Mouse (Mus musculus): ENCODE data around the gene Olfr74. TPM values are rescaled to one million over a fixed set of nuclear protein-coding genes. Genes with fewer than 3 reads are reported as not detected.
"Not testable (repeated sequence)": the region's sequence is repeated elsewhere in the genome, so short reads cannot be mapped to it uniquely, and the experiment has no call there.

Gene Olfr74
- polyA plus RNA-seq (2015; fragmentation: Nextera tagmentation; extraction: Ambion mirVana): not detected in 2 replicates

DNA sequence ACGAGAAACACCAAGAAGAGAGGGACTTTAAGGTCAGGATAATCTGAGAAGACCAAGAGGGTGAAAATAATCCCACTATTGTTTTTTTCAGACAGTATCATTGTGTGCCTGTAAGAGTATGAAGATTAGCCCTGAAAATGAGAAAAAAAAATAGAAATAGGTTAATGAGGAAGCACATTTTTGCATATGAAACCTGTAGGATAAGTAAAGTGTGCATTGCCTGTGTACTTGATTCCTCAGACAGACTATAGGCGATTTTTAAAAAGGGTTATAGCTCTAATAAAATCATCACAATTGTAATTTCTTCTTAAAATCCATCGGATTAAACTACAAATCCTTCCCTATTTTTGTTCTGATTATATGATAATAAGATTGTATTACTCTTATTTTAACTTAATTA lies at the start of gene Olfr74:
Olfr74 (minus strand) TSS at position 101 of the 400 bp plus-strand sequence.
- Histone ChIP-seq H3K4me1 (ENCODE audit: control insufficient read depth, insufficient read depth, low read length) (no peaks in the 10 kb centered on the region), H3K4me2 (ENCODE audit: low read depth, low read length) (no peak within 1 kb of the TSS), H3K27ac (ENCODE audit: low read length) (no peak within 1 kb of the TSS), H3K36me3 (ENCODE audit: control insufficient read depth, insufficient read depth, low read length) (no peaks in the 10 kb centered on the region), H3K9me3 (ENCODE audit: control insufficient read depth, low read length) (no peaks in the 10 kb centered on the region), H3K9ac (ENCODE audit: low read depth, low read length) (no peak within 1 kb of the TSS), H3K27me3 (replicated peaks; ENCODE audit: control insufficient read depth, insufficient read depth, low read length) (no peaks in the 10 kb centered on the region), H3K4me3 (ENCODE audit: low read length) (no peak within 1 kb of the TSS)
- no peak for ATAC-seq
- WGBS: 76% methylated on average over 3 of the region's 3 CpGs

DNA sequence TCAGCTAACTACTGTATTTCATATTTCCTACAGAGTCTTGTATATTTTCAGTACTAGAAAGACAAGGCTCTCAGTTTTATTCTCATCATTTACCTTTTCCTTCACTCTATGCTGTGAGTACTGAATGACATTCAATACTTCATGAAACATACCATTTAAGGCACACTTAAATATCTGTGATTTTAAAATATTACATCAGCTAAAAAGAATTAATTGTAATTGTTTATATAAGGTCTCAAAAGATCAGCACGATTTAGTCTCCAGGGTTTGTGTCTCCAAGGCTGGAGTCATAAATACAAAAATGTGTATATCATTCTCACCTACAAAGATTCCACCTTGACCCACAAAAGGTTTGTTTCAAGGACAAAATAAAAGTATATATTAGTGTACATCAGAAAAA lies 48.0 kb upstream of the Olfr74 start, which contains the start of gene Olfr1161:
Olfr1161 (plus strand) TSS at position 301 of the 400 bp plus-strand sequence.
- not testable (repeated sequence) for H3K9me3 ChIP-seq (ENCODE audit: control insufficient read depth, low read length); H3K36me3 ChIP-seq (ENCODE audit: control insufficient read depth, insufficient read depth, low read length); ATAC-seq; H3K9ac ChIP-seq (ENCODE audit: low read depth, low read length); H3K4me3 ChIP-seq (ENCODE audit: low read length); H3K27me3 ChIP-seq (replicated peaks; ENCODE audit: control insufficient read depth, insufficient read depth, low read length); H3K4me1 ChIP-seq (ENCODE audit: control insufficient read depth, insufficient read depth, low read length); H3K27ac ChIP-seq (ENCODE audit: low read length); H3K4me2 ChIP-seq (ENCODE audit: low read depth, low read length)
- 67% methylated on average over 1 of the region's 1 CpGs for WGBS

DNA sequence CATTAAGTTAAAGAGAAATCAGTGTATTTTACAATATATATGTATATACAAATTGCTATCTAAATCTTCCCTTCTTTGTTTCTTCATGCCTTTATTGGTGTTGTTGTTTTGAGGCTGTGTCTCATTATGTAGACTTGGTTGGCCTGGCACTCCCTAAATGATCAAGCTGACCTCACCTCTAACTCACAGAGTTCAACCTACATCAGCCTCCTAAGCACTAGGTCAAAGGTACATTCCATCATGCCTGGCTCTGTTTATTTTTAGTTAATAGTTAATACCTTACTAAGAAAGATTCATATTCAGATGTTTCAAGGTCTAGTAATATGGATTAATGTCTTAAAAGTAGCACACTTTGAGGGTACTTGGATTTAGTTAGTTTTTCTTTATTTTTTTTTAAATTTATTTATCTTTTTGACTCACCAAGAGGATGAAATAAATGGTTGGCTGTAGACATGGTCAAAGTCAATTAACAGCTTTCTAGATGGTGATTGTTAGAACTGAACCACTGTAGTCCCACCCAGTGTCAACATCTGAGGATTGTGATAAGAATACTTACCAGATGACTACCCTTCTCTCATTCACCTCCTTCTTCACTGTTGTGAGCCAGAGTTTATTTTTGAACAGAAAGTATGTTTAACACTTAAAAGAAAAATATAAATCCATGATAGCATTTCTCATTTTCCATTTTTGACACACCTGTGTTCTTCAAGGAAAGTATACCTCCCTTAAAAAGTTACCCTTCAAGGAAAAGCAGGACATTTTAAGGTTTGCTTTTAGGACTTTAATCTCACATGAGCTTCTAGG lies 33.3 kb upstream of the Olfr74 start, which contains the start of gene Olfr1160:
Olfr1160 (minus strand) TSS at position 754 of the 804 bp plus-strand sequence.
- H3K4me3 ChIP-seq (ENCODE audit: low read length): no peak within 1 kb of the TSS
- no peaks in the 10 kb centered on the region for H3K4me1 ChIP-seq (ENCODE audit: control insufficient read depth, insufficient read depth, low read length)
- H3K9me3 ChIP-seq (ENCODE audit: control insufficient read depth, low read length): no peaks in the 10 kb centered on the region
- H3K27ac ChIP-seq (ENCODE audit: low read length): no peak within 1 kb of the TSS
- no peak within 1 kb of the TSS for H3K4me2 ChIP-seq (ENCODE audit: low read depth, low read length)
- H3K9ac ChIP-seq (ENCODE audit: low read depth, low read length): no peak within 1 kb of the TSS
- ATAC-seq: peak; percentile 99
- no peaks in the 10 kb centered on the region for H3K36me3 ChIP-seq (ENCODE audit: control insufficient read depth, insufficient read depth, low read length)
- no peaks in the 10 kb centered on the region for H3K27me3 ChIP-seq (replicated peaks; ENCODE audit: control insufficient read depth, insufficient read depth, low read length)

DNA sequence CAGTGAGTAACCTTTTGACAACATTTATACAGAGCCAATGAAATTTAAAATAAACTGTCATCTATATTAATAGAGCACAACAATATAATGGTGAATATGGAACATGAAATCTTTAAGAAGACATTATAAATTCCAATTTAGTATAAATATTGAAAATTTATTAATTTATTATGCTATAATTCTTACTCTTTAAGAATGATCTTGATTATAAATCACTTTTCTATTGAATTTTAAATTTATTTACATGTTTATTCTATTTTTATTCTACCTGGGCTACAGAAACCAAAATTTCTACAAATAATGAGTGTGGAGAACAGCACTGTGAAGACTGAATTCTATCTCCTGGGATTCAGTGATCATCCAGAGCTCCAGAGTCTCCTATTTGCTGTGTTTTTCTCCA lies 15.3 kb upstream of the Olfr74 start, which contains the start of gene Olfr1158:
Olfr1158 (plus strand) TSS at position 301 of the 400 bp plus-strand sequence.
- Histone ChIP-seq H3K4me2 (ENCODE audit: low read depth, low read length) (no peak within 1 kb of the TSS), H3K4me1 (ENCODE audit: control insufficient read depth, insufficient read depth, low read length) (no peaks in the 10 kb centered on the region), H3K27me3 (replicated peaks; ENCODE audit: control insufficient read depth, insufficient read depth, low read length) (no peaks in the 10 kb centered on the region), H3K4me3 (ENCODE audit: low read length) (no peak within 1 kb of the TSS), H3K27ac (ENCODE audit: low read length) (no peak within 1 kb of the TSS), H3K9ac (ENCODE audit: low read depth, low read length) (no peak within 1 kb of the TSS), H3K36me3 (ENCODE audit: control insufficient read depth, insufficient read depth, low read length) (no peaks in the 10 kb centered on the region), H3K9me3 (ENCODE audit: control insufficient read depth, low read length) (no peaks in the 10 kb centered on the region)
- ATAC-seq: no peak

DNA sequence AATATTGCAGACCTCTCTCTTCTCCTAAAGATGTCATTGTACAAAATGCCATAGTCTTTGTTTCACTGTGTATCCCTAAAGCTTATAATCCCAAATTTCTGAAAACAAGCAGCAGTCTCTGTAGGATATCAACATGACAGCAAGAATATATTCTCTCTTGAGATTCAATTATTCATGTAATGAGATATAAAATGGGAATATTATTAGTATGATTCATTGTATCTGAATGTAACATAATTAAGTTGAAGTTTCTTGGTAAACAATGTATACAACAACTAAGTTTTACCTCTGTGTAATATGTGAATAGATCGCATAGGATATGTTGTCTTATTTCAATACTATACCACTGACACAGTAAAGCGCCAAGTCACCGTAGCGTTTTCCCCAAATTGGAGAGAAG lies 6.3 kb downstream of the Olfr74 start, which contains the start of gene Olfr1157:
Olfr1157 (minus strand) TSS at position 101 of the 400 bp plus-strand sequence.
- Histone ChIP-seq H3K9me3 (ENCODE audit: control insufficient read depth, low read length) (no peaks in the 10 kb centered on the region), H3K27ac (ENCODE audit: low read length) (no peak within 1 kb of the TSS), H3K36me3 (ENCODE audit: control insufficient read depth, insufficient read depth, low read length) (no peaks in the 10 kb centered on the region), H3K4me2 (ENCODE audit: low read depth, low read length) (no peak within 1 kb of the TSS), H3K4me3 (ENCODE audit: low read length) (no peak within 1 kb of the TSS), H3K9ac (ENCODE audit: low read depth, low read length) (no peak within 1 kb of the TSS), H3K27me3 (replicated peaks; ENCODE audit: control insufficient read depth, insufficient read depth, low read length) (no peaks in the 10 kb centered on the region), H3K4me1 (ENCODE audit: control insufficient read depth, insufficient read depth, low read length) (no peaks in the 10 kb centered on the region)
- ATAC-seq: no peak
- 94% methylated on average over 4 of the region's 4 CpGs for WGBS

DNA sequence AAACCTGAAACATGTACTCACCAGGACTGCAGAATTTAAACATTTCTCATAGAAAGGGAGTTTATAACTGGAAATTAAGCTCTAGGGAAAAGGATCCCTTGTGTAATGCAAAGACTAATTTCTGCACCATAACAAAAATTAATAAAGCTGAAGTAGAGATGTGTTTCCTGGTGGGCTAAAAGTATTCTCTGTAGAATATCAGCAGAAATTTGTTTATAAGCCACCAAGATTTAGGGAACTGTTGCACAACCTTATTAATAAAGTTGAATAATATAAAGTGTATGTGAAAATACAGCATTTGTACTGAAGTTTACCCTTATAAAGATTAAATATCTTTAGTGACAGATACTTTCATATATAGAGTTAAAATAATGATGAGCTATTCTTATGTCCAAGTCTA lies 21.5 kb downstream of the Olfr74 start, which contains the start of gene Olfr1156:
Olfr1156 (minus strand) TSS at position 101 of the 400 bp plus-strand sequence.
- Histone ChIP-seq H3K9me3 (ENCODE audit: control insufficient read depth, low read length) (no peaks in the 10 kb centered on the region), H3K27me3 (replicated peaks; ENCODE audit: control insufficient read depth, insufficient read depth, low read length) (no peaks in the 10 kb centered on the region), H3K4me2 (ENCODE audit: low read depth, low read length) (no peak within 1 kb of the TSS), H3K4me1 (ENCODE audit: control insufficient read depth, insufficient read depth, low read length) (no peaks in the 10 kb centered on the region), H3K9ac (ENCODE audit: low read depth, low read length) (no peak within 1 kb of the TSS), H3K36me3 (ENCODE audit: control insufficient read depth, insufficient read depth, low read length) (no peaks in the 10 kb centered on the region), H3K4me3 (ENCODE audit: low read length) (no peak within 1 kb of the TSS), H3K27ac (ENCODE audit: low read length) (no peak within 1 kb of the TSS)
- ATAC-seq: no peak

DNA sequence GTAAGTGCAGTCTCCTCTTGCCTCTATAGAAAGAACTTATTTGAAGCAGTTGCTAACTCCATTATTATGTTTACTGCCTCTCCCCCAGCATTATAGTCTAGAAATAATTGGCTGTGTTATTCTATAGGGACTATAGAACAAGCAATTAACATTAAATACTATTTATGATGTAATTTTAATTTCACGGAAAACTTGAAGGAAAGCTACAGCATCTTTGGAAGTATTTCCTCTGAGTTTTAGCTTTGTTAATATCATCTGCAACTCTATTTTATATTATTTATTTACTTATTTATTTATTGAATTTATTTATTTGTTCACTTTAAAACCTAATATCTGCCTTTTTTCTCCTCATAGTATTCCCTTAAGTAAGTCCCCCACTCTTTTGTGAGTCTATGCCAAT lies 29.4 kb downstream of the Olfr74 start, which contains the start of gene Olfr1155:
Olfr1155 (minus strand) TSS at position 101 of the 400 bp plus-strand sequence.
- H3K9me3 ChIP-seq (ENCODE audit: control insufficient read depth, low read length): no peaks in the 10 kb centered on the region
- ATAC-seq: no peak
- 94% methylated on average over 1 of the region's 1 CpGs for WGBS
- no peaks in the 10 kb centered on the region for H3K4me1 ChIP-seq (ENCODE audit: control insufficient read depth, insufficient read depth, low read length)
- no peak within 1 kb of the TSS for H3K4me3 ChIP-seq (ENCODE audit: low read length)
- no peak within 1 kb of the TSS for H3K27ac ChIP-seq (ENCODE audit: low read length)
- H3K36me3 ChIP-seq (ENCODE audit: control insufficient read depth, insufficient read depth, low read length): no peaks in the 10 kb centered on the region
- no peak within 1 kb of the TSS for H3K9ac ChIP-seq (ENCODE audit: low read depth, low read length)
- no peak within 1 kb of the TSS for H3K4me2 ChIP-seq (ENCODE audit: low read depth, low read length)
- H3K27me3 ChIP-seq (replicated peaks; ENCODE audit: control insufficient read depth, insufficient read depth, low read length): no peaks in the 10 kb centered on the region

Other genes with a start within 250 kb of the Olfr74 start
- not detected in 2 replicates for gene Olfr1138, start 234.7 kb downstream of the Olfr74 start, polyA plus RNA-seq (2015; fragmentation: Nextera tagmentation; extraction: Ambion mirVana)
- not detected in 2 replicates for gene Olfr1140, start 230.9 kb downstream of the Olfr74 start, polyA plus RNA-seq (2015; fragmentation: Nextera tagmentation; extraction: Ambion mirVana)
- gene Olfr1141, start 220.7 kb downstream of the Olfr74 start, polyA plus RNA-seq (2015; fragmentation: Nextera tagmentation; extraction: Ambion mirVana): not detected in 2 replicates
- gene Olfr152, start 195.2 kb downstream of the Olfr74 start, polyA plus RNA-seq (2015; fragmentation: Nextera tagmentation; extraction: Ambion mirVana): not detected in 2 replicates
- gene Olfr1143, start 174.1 kb downstream of the Olfr74 start, polyA plus RNA-seq (2015; fragmentation: Nextera tagmentation; extraction: Ambion mirVana): not detected in 2 replicates
- not detected in 2 replicates for gene Olfr1145, start 164.8 kb downstream of the Olfr74 start, polyA plus RNA-seq (2015; fragmentation: Nextera tagmentation; extraction: Ambion mirVana)
- gene Olfr1148, start 144.1 kb downstream of the Olfr74 start, polyA plus RNA-seq (2015; fragmentation: Nextera tagmentation; extraction: Ambion mirVana): not detected in 2 replicates
- not detected in 2 replicates for gene Olfr1150-ps1, start 130.7 kb downstream of the Olfr74 start, polyA plus RNA-seq (2015; fragmentation: Nextera tagmentation; extraction: Ambion mirVana)
- gene Olfr1151, start 118.8 kb downstream of the Olfr74 start, polyA plus RNA-seq (2015; fragmentation: Nextera tagmentation; extraction: Ambion mirVana): not detected in 2 replicates
- gene Olfr1152, start 108.2 kb downstream of the Olfr74 start, polyA plus RNA-seq (2015; fragmentation: Nextera tagmentation; extraction: Ambion mirVana): not detected in 2 replicates
- not detected in 2 replicates for gene Olfr1153, start 79.7 kb downstream of the Olfr74 start, polyA plus RNA-seq (2015; fragmentation: Nextera tagmentation; extraction: Ambion mirVana)
- not detected in 2 replicates for gene Olfr1154, start 69.5 kb downstream of the Olfr74 start, polyA plus RNA-seq (2015; fragmentation: Nextera tagmentation; extraction: Ambion mirVana)
- gene Olfr1155, start 29.5 kb downstream of the Olfr74 start, polyA plus RNA-seq (2015; fragmentation: Nextera tagmentation; extraction: Ambion mirVana): not detected in 2 replicates
- not detected in 2 replicates for gene Olfr1156, start 21.6 kb downstream of the Olfr74 start, polyA plus RNA-seq (2015; fragmentation: Nextera tagmentation; extraction: Ambion mirVana)
- gene Olfr1157, start 6.4 kb downstream of the Olfr74 start, polyA plus RNA-seq (2015; fragmentation: Nextera tagmentation; extraction: Ambion mirVana): not detected in 2 replicates
- not detected in 2 replicates for gene Olfr1158, start 15.4 kb upstream of the Olfr74 start, polyA plus RNA-seq (2015; fragmentation: Nextera tagmentation; extraction: Ambion mirVana)
- gene Olfr1160, start 33.6 kb upstream of the Olfr74 start, polyA plus RNA-seq (2015; fragmentation: Nextera tagmentation; extraction: Ambion mirVana): not detected in 2 replicates
- gene Olfr1161, start 48.1 kb upstream of the Olfr74 start, polyA plus RNA-seq (2015; fragmentation: Nextera tagmentation; extraction: Ambion mirVana): not detected in 2 replicates
- 0.07 TPM in 1 of 2 replicates, not detected in the other for gene Olfr73, start 63.0 kb upstream of the Olfr74 start, polyA plus RNA-seq (2015; fragmentation: Nextera tagmentation; extraction: Ambion mirVana)
- not detected in 2 replicates for gene Olfr1162, start 76.5 kb upstream of the Olfr74 start, polyA plus RNA-seq (2015; fragmentation: Nextera tagmentation; extraction: Ambion mirVana)
- gene Olfr1163, start 97.2 kb upstream of the Olfr74 start, polyA plus RNA-seq (2015; fragmentation: Nextera tagmentation; extraction: Ambion mirVana): not detected in 2 replicates
- not detected in 2 replicates for gene Olfr1164, start 119.3 kb upstream of the Olfr74 start, polyA plus RNA-seq (2015; fragmentation: Nextera tagmentation; extraction: Ambion mirVana)
- gene Olfr1166, start 153.6 kb upstream of the Olfr74 start, polyA plus RNA-seq (2015; fragmentation: Nextera tagmentation; extraction: Ambion mirVana): not detected in 2 replicates
- gene Olfr1167, start 180.5 kb upstream of the Olfr74 start, polyA plus RNA-seq (2015; fragmentation: Nextera tagmentation; extraction: Ambion mirVana): not detected in 2 replicates
- gene Olfr1168, start 207.2 kb upstream of the Olfr74 start, polyA plus RNA-seq (2015; fragmentation: Nextera tagmentation; extraction: Ambion mirVana): not detected in 2 replicates

All from intestine, embryonic 16.5 days (tissue).